Mouse (Mus musculus) heart, embryonic 10.5 days (tissue): ENCODE data around the gene Zfp442. TPM values are rescaled to one million over a fixed set of nuclear protein-coding genes. Genes with fewer than 3 reads are reported as not detected.
"Not testable (repeated sequence)": the region's sequence is repeated elsewhere in the genome, so short reads cannot be mapped to it uniquely, and the experiment has no call there.

ENCODE experiments used
- DNase-seq: peaks from one replicate; pipeline ENCODE4 v3.0.0-alpha.2; 2017; ENCODE audit warnings: low spot score
- H3K27ac ChIP-seq: fragments of 300-500 bp; sonication (generic); 2 replicates; pipeline ENCODE4 v1.5.1; 2016; ENCODE audit warnings: mild to moderate bottlenecking
- H3K27me3 ChIP-seq: fragments of 300-500 bp; sonication (generic); 2 replicates; pipeline ENCODE4 v1.6.1; 2016; ENCODE audit warnings: mild to moderate bottlenecking; ENCODE audit not compliant: poor library complexity, insufficient read depth, severe bottlenecking
- H3K36me3 ChIP-seq: fragments of 300-500 bp; sonication (generic); 2 replicates; pipeline ENCODE4 v1.6.1; 2016; ENCODE audit warnings: mild to moderate bottlenecking, moderate library complexity
- H3K4me1 ChIP-seq: fragments of 300-500 bp; sonication (generic); 2 replicates; pipeline ENCODE4 v1.6.1; 2016; ENCODE audit warnings: mild to moderate bottlenecking
- H3K4me3 ChIP-seq: fragments of 300-500 bp; sonication (generic); 2 replicates; pipeline ENCODE4 v1.5.1; 2016; ENCODE audit warnings: mild to moderate bottlenecking, moderate library complexity
- H3K9me3 ChIP-seq: fragments of 300-500 bp; sonication (generic); 2 replicates; pipeline ENCODE4 v1.6.1; 2016; ENCODE audit warnings: mild to moderate bottlenecking, moderate library complexity
- WGBS: fragments of 180-500 bp; shearing (Covaris S2); methylation state at CpG from one replicate; pipeline ENCODE4 v1.1.7; 2016; 5-methylcytosine and 5-hydroxymethylcytosine counted together
- polyA plus RNA-seq: library from polyadenylated mRNA; unstranded; fragments of >200 nt; fragmentation: Nextera tagmentation; extraction: Ambion mirVana; gene quantifications from 2 replicates; pipeline ENCODE4 v1.2.1, GENCODE M21; 2016

Zfp442 gene
- 5.4 and 8.2 TPM in 2 replicates for polyA plus RNA-seq

DNA sequence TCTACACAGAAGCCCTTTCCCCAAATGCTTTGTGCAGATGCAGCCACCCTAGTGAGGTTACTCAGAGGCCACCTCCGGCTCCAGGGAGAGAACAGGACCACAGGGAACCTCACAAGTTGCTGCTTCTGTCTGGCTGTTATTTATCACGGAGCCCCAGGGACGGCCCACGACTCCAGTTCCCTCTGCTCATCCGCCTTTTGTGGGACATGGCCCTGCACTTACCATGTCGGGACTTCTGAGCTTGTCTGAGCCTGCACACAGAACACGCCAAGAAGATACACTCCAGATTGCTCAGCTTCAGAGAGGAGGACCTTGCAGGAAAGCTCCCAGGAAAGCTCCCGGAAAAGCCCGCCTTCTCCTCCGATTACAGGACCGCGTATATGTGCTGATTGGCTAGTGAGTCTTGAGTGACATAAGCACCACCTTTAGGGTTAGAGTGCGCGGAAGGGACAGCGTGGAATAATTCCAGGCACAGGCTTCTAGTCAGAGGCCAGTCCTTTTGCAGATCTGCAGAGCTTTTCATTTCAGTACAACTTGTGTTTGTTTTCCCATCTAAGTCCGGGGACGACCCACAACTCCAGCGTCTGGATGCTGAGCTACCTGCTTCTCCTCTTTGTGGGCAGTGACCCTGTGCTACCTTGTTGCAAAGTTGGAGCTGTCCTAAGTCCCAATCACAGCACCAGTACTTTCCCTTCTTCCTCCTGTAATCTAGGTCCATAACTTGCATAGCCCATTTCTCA, at the start of gene Zfp442:
TSS of gene Zfp442 (minus strand) at position 307 of the 740 bp plus-strand sequence.
- peak within 1 kb of the TSS; percentile 58 for H3K4me3 ChIP-seq
- H3K27me3 ChIP-seq, H3K4me1 ChIP-seq, H3K36me3 ChIP-seq, H3K9me3 ChIP-seq: not testable (repeated sequence)
- under 1% methylated on average over 18 of the region's 18 CpGs for WGBS
- H3K27ac ChIP-seq: peak within 1 kb of the TSS; percentile 59; the same call in 1 of the 2 replicates
- DNase-seq: peak; percentile 78

DNA sequence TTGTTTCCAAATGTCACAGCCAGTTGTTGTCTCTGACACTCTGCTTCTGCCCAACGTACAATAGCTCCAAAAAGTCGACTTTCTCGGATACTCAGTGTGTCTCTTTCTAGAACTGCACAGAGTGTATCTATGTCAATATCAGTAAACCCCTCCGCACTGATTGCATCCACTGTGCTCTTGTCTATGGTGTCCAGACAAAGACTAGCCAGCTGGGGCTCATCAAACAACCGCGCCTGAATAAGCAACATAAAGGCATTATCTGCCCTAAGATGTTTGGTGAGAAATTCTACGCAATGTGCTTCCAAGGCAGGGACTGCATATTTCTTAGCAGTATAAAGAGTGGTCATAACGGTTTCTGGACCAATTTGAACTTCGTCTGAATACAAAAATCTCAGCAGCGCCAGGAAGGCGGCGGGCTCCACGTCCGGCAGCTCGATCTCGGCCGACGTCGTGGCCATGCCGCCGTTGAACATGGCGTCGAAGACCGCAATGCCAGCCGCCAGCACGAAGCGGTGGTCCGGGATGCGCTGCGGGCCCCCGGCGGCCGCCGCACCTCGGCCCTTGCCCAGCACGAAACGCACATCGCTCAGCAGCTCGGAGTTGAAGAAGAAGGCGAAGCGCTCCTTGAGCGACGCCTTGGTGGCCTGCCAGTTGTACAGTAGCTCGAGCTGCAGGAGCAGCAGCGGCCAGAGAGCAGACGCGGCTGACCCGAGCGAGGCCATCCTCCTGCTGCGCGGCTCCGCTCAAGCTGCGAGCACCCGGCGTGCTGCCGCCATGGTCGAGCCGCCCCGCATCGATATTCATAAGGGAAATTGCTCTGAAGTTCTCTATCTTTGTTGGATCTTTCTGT, 49.1 kb upstream of the Zfp442 start:
- H3K9me3 ChIP-seq, H3K36me3 ChIP-seq, H3K27me3 ChIP-seq, H3K4me1 ChIP-seq, H3K27ac ChIP-seq: not testable (repeated sequence)
- H3K4me3 ChIP-seq: peak overlapping the region; percentile 47
- 32% methylated on average over 60 of the region's 60 CpGs for WGBS
- peak; percentile 75 for DNase-seq

DNA sequence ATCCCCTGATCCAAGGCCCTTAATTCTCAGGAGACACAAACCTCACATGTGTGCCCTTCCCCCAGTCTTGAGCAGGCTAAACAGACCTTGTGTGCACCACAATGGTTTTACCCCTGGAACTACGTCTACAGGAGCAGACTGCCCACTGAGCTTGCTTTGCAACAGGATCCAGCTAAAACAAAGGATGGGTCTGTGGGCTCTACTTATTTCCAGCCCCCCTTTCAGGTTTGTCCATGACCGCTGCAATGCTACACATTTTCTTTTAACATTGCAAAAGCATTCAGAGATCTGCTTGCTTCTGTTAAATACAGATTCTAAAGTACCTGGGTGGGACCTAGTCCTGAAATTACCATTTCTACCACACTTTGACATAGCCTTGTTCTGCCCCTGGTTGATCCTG, 41.7 kb upstream of the Zfp442 start:
- no peaks in the 10 kb centered on the region for H3K27me3 ChIP-seq
- H3K4me3 ChIP-seq: no peak overlapping the region
- H3K4me1 ChIP-seq: no peaks in the 10 kb centered on the region
- 73% methylated on average over 2 of the region's 2 CpGs for WGBS
- no peak overlapping the region for H3K27ac ChIP-seq
- no peaks in the 10 kb centered on the region for H3K9me3 ChIP-seq
- H3K36me3 ChIP-seq: no peaks in the 10 kb centered on the region
- no peak for DNase-seq

DNA sequence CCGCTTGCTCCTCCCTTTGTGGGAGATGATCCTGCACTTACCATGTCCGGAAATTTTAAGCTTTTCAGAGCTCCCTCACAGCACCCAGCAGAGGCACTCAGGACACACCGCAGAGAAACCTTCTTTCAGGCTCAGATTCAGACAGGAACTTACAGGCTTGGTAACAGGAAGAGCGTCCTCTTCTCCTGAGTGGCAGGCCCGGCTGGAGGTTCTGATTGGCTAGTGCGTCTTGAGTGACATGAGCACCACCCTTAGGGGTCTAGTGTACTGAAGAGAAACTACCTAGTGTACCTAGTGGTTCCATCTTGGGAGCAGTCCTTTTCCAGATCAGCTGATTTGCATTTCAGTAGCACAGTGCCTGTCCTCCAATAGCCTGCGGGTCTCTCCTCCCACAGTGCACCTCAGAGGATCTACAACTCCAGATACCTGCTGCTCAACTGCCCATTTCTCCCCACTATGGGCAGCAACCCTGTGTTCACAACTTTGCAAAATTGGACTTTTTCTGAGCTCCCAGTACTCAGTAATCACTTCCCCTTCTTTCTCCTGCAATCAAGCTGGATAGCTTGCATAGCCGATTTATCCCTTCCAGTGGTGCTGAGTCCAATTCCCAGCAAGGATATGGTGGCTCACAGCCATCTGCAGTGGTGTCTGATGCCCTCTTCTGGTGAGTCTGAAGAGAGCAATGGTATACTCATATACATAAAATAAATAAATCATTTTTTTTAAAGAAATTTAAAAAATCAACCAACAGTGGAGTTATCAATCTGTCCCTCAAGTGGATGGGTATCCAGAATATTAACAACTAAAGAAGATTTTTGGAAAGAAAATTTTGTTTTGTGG, 33.9 kb upstream of the Zfp442 start, which contains the start of gene Zfp345:
TSS of gene Zfp345 (minus strand) at position 153 of the 840 bp plus-strand sequence.
- H3K4me1 ChIP-seq, H3K27ac ChIP-seq, H3K4me3 ChIP-seq, DNase-seq, H3K36me3 ChIP-seq, H3K9me3 ChIP-seq, H3K27me3 ChIP-seq: not testable (repeated sequence)
- 53% methylated on average over 8 of the region's 8 CpGs for WGBS

DNA sequence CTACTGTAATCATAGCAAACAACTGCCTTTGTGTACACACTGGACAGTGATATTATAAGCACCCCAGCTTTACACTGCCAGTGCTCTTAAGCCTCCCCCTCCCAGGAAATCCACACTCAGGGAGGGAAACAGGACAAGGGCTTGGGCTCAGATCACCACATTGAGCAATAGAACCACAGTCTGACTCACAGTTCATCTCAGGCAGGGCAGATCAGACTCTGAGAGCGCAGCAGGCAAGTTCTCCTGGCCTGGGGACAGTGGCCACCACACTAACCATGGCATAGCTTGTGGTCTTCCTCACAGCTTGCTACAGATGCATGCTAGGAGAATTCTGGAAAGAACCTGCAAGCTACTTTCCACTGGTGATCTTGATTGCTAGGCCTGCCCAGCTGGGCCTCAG, 12.2 kb downstream of the Zfp442 start:
- not testable (repeated sequence) for H3K4me1 ChIP-seq, H3K9me3 ChIP-seq, DNase-seq, H3K4me3 ChIP-seq, H3K27me3 ChIP-seq, H3K27ac ChIP-seq, H3K36me3 ChIP-seq
- 95% methylated on average over 1 of the region's 1 CpGs for WGBS

DNA sequence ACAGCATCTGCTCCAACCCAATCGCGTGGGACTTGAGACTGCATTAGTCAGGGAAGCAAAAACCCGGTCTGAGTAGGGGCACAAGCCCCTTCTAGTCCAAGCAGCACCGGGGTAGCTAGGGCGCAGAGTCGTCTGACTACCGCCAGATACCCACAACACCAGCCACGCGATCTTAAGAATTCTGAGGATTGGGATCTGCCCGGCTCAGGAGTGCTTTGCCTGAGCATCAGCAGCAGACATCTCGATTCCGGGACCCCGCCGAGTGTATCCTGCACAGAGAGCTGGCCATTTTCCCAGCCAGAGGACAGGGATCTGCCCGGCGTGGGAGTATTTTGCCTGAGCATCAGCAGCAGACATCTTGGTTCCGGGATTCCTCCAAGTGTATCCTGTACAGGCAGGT, 39.1 kb downstream of the Zfp442 start:
- Histone ChIP-seq H3K9me3 (peaks cover 18% of the 10 kb centered on the region), H3K36me3 (peaks cover 30% of the 10 kb centered on the region)
- not testable (repeated sequence) for H3K4me1 ChIP-seq, H3K27me3 ChIP-seq, H3K27ac ChIP-seq, DNase-seq, H3K4me3 ChIP-seq
- WGBS: 84% methylated on average over 17 of the region's 17 CpGs

DNA sequence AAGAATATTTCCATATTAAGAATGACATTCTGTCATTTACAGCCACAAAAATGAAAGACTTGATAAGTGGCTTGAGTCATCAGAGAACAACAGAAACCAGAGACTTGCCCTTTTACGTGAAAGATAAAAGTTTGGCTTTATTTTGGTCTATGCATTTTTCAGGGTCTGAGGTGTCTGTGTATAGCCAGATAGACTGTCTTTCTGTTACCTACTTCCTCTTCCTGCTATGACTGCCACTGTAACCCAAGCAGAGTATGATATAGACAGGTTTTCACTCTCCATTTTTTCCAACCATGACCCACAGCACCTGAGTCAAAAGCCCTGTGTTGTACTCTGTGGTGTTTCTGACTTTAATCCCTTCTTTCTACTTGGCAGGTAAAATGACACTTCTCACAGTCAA, 61.1 kb downstream of the Zfp442 start:
- H3K27me3 ChIP-seq: no peaks in the 10 kb centered on the region
- no peak for DNase-seq
- H3K4me1 ChIP-seq: no peaks in the 10 kb centered on the region
- H3K36me3 ChIP-seq: no peaks in the 10 kb centered on the region
- no peaks in the 10 kb centered on the region; the same call in 1 of the 2 replicates for H3K9me3 ChIP-seq
- no peak overlapping the region for H3K27ac ChIP-seq
- H3K4me3 ChIP-seq: no peak overlapping the region
- WGBS: 76% methylated on average over 1 of the region's 1 CpGs

DNA sequence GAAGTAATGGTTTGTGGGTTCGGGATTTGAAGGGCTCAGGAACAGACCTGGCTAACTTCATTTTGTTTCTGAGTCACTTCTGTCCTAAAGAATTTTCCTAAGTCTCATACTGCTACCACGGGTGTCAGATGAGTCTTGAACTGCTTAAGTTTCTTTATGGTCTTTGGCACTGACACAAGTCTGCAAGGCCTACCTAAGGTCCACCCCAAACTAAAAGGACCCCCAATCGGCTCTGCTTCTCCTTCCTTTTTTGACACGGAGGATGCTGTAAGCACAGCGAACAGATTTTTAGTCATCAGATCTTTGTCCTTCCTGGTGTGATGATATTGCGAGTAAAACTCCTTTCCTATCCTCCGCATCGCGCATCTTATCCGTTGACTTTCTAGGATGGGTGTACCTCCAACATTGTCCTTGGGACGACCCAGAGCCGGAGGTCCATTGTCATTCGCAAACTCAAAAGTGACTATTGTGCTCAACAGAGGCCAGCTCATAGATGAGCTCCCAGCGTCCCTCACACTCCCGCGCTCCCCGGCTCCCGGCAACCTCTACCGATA, 65.7 kb downstream of the Zfp442 start:
- not testable (repeated sequence) for H3K4me1 ChIP-seq, H3K9me3 ChIP-seq, H3K36me3 ChIP-seq, H3K4me3 ChIP-seq, H3K27me3 ChIP-seq, DNase-seq, H3K27ac ChIP-seq
- WGBS: 89% methylated on average over 19 of the region's 19 CpGs

DNA sequence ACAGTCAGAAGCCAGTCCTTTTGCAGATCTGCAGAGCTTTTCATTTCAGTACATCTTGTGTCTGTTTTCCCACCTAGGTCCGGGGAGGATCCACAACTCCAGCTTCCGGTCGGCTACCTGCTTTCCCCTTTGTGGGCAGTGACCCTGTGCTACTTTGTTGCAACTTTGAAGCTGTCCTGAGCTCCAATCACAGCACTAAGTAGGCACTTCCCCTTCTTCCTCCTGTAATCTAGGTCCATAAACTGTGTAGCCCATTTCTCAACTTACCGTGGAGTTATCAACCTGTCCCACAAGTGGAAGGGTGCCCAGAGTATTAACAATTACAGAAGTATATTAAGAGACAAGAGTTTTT, 88.4 kb downstream of the Zfp442 start:
- 17% methylated on average over 4 of the region's 4 CpGs for WGBS
- Histone ChIP-seq H3K4me3 (peak overlapping the region; percentile 76), H3K27ac (peak overlapping the region; percentile 88)

DNA sequence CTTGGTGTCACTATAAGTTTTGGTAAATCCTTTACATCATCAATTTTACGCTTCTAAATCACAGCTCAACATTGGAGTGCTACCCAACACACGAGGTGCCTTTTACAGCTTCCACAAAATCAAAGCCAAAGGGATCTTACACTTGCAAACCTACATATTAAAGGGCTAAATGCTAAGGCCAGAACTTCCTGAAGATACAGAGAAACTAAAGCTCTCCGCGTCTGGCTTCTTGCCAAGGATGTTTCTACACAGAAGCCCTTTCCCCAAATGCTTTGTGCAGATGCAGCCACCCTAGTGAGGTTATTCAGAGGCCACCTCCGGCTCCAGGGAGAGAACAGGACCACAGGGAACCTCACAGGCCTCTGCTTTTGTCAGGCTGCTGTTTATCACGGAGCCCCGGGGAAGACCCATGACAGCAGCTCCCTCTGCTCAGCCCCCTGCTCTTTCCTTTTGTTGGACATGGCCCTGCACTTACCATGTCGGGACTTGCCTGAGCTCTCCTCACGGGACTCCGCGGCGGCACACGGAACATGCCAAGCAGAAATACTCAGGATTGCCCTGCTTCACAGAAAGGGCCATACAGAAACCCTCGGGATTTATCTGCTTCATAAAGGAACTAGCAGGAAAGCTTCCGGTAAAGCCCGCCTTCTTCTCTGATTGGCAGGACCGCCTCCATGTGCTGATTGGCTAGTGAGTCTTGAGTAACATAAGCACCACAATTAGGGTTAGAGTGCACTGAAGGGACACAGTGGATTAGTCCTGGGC, 89.0 kb downstream of the Zfp442 start, which contains the start of gene 3300002I08Rik:
TSS of gene 3300002I08Rik (minus strand) at position 653 of the 765 bp plus-strand sequence.
- WGBS: 10% methylated on average over 17 of the region's 17 CpGs
- H3K36me3 ChIP-seq, H3K9me3 ChIP-seq, H3K4me1 ChIP-seq, H3K27me3 ChIP-seq: not testable (repeated sequence)
- peak within 1 kb of the TSS; percentile 76 for H3K4me3 ChIP-seq
- peak; percentile 94 for DNase-seq
- peak within 1 kb of the TSS; percentile 88 for H3K27ac ChIP-seq

More for the DNA sequence above, 88.4 kb downstream of the Zfp442 start:
- Histone ChIP-seq H3K4me1 (no peaks in the 10 kb centered on the region), H3K9me3 (no peaks in the 10 kb centered on the region), H3K27me3 (no peaks in the 10 kb centered on the region), H3K36me3 (no peaks in the 10 kb centered on the region)
- DNase-seq: no peak
